Mouse (Mus musculus) embryonic facial prominence, embryonic 14.5 days (tissue): ENCODE measurements around the gene Fscn1. TPM values are rescaled to one million over a fixed set of nuclear protein-coding genes. Genes with fewer than 3 reads are reported as not detected.

Experiments used
- polyA plus RNA-seq: library from polyadenylated mRNA; unstranded; fragments of >200 nt; fragmentation: Nextera tagmentation; extraction: Ambion mirVana; gene quantifications from 2 replicates; pipeline ENCODE4 v1.2.1, GENCODE M21; 2014

Fscn1 gene
- polyA plus RNA-seq, 1 experiment from 2014 or later, result 338 TPM

Other genes with a start within 250 kb of the Fscn1 start
- 32.9 and 36.9 TPM in 2 replicates for gene Tnrc18, start 142.7 kb upstream of the Fscn1 start, polyA plus RNA-seq
- gene Fbxl18, start 64.9 kb upstream of the Fscn1 start, polyA plus RNA-seq, result 9.2 and 9.4 TPM in 2 replicates
- 12,527 and 12,883 TPM in 2 replicates for gene Actb, start 53.6 kb upstream of the Fscn1 start, polyA plus RNA-seq
- 33.1 and 34.0 TPM in 2 replicates for gene Rnf216, start 152.7 kb downstream of the Fscn1 start, polyA plus RNA-seq
- 0.07 TPM in 1 of 2 replicates, not detected in the other for gene Olfr718-ps1, start 187.2 kb downstream of the Fscn1 start, polyA plus RNA-seq
- 7.6 and 8.2 TPM in 2 replicates for gene Rbak, start 220.4 kb downstream of the Fscn1 start, polyA plus RNA-seq
- not detected in 2 replicates for gene Spdye4b, start 220.7 kb downstream of the Fscn1 start, polyA plus RNA-seq